Mouse (Mus musculus) embryonic fibroblast, embryonic 13.5 days (primary cell): ENCODE measurements around the gene Dynlrb1.

Experiments used
- CTCF ChIP-seq: IDR thresholded peaks from 2 replicates; pipeline ENCODE4 v1.5.1; 2011; ENCODE audit warnings: mild to moderate bottlenecking, control low read depth, low read length, moderate library complexity, borderline replicate concordance; ENCODE audit not compliant: insufficient read depth
- POLR2A ChIP-seq: IDR thresholded peaks from 2 replicates; pipeline ENCODE4 v1.6.1; 2011; ENCODE audit warnings: low read depth, mild to moderate bottlenecking, control low read depth, low read length, moderate library complexity

DNA sequence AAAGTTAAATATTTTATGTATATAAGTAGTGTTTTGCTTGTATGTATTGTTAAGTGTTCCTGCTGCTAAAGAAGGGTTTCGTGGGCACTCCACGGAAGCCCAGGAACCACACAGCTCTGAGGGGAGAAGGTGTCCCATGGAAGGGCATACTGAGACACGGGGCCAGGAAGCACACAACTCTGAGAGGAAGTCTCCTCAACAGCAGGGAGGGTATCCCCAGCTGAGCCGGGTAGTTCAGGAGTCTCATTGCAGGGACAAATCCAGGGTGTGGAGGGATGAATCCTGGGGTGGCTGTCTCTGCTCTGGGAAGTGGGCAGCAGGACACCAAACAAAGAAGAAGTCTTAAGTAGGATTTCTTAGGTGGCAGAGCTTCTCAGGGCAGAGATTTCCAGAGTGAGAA, 943 bp downstream of the Dynlrb1 start:
- no peak for TF ChIP-seq CTCF
- TF ChIP-seq POLR2A = no peak; the same call in none of the 2 replicates
